Mouse (Mus musculus) spleen, postnatal 14 days (tissue): Measurements from ENCODE around the gene Nkapl.
A peak's percentile ranks its signal among the peaks of the same experiment; 100 is the strongest.
"Not testable (repeated sequence)": the region's sequence is repeated elsewhere in the genome, so short reads cannot be mapped to it uniquely, and the experiment has no call there.

ENCODE experiments used
- DNase-seq, 2 experiments: peaks; one replicate each; pipeline ENCODE4 v3.0.0; 2021 to 2022; ENCODE audit warnings: low spot score in 2 of 2

Gene Nkapl

DNA sequence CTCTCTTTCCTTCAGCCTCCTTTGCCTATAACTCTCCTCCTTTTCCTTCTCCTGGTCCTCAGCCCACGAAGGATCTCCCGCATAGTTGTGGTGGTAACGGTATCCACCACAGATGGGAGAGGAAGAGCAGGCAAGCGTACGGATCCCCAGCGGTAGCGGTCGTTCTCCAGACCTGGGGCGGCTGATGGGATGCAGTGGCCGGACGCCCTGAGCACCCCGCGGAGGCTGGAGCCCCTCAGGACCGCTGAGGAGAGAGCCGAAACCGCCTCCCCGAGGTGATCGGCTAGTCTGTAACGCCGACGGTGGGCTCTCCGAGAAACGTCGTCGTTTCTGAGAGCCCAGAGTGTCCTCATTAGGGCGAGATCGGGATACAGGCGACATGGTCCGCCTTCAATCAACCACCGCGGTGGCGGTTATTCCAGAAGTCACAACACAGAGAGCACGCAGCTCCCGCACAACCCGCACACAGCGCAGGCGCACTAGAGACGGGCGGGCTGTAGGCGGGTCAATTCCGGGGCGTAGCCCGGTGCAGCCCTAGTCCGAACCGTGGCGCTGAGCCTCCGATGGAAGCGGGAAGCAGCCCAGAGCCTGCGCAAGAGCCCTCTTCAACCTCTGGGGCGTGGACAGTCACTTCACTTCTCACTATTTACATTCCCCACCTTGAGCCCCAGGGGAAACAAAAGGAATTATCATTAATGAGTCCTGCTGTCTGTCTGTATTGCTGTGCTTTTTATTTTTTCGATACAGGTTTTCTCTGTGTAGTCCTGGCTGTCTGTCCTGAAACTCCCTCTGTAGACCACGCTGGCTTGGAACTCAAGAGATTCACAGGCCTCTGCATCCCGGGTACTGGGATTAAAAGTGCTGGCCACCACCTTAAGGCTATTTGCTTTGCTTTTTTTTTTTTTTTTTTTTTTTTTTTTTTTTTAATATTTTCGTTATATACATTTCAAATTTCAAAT is at the start of gene Nkapl:
Gene Nkapl, minus strand, starts transcription at position 449 of the 959 bp plus-strand sequence.
- DNase-seq, result peak; percentile 47 to 52

DNA sequence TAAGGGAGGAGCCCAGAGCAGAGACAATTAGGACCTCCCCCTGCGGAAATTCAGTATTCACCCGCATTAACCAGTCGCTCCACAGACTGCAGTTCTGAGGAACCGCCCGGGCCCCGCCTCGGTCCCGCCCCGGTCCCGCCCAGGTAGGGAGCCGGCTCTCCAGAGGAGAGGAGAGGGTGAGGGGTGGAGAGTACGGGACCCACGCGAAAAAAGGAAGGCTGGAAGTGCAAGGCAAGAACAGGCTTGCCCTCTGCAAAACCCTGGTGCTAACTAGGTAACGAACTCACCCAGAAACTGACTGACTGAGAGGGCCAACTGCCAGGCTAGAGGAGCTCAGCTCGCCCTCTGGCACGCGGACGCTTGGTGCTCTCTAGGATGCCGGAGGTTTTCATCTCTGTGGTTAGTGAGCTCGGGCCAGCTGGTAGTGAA is 37.9 kb upstream of the Nkapl start:
- DNase-seq, result peak; percentile 43 to 50

DNA sequence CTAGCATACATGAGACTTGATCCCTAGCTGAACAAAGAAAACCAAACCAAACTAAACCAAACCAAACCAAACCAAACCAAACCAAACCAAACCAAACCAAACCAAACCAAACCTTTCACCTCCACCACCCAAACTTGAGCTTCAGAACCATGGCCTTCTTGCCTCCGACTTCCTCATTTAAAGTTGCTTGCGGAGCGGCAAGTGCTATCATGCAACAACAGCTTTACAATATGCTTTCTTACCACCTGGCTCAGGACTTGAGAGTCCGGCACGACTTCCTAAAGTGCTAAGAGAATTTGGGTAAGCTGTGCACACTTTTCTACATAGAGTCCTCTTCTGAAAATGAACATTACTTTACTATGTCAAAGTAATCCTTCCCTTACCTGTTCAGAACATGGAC is 34.0 kb upstream of the Nkapl start:
- no peak for DNase-seq

DNA sequence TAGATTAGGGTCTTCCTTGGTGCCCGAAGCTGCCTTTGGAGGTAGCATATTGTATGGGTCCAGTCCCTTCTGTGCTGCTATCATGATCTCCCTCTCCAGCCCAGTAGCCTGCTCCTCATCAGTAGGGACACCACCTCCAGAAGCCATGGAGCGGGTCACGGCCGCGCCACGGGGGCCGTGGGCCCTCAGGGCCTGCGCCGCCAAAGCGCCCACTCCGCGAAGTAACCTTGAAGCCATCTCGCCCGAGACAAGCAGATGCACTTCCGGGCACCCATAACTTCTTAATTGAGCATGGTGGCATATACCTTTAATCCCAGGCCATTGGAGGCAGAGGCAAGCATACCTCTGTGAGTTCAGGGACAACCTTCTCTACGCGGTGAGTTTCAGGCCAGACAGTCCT is 32.9 kb upstream of the Nkapl start, which contains the start of gene Gm11273:
Gene Gm11273, minus strand, starts transcription at position 237 of the 400 bp plus-strand sequence.
- DNase-seq, result not testable (repeated sequence)

DNA sequence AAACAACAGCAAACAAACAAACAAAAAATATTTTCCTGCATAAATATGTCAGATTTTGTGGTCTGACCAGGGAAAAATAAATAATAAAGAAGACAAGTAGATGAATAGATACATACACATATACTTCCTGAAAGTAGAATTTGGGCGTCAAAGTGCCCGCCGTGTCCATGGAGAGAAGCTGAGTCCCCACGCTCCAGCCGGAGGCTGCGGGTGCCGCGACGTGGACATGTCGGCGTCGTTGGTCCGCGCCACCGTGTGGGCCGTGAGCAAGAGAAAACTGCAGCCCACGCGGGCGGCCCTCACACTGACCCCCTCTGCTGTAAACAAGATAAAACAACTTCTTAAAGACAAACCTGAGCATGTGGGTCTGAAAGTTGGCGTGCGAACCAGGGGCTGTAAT is 26.8 kb upstream of the Nkapl start, which contains the start of gene AK157302:
Gene AK157302, plus strand, starts transcription at position 144 of the 400 bp plus-strand sequence.
- peak in 1 of 2 experiments; percentile 6 for DNase-seq

DNA sequence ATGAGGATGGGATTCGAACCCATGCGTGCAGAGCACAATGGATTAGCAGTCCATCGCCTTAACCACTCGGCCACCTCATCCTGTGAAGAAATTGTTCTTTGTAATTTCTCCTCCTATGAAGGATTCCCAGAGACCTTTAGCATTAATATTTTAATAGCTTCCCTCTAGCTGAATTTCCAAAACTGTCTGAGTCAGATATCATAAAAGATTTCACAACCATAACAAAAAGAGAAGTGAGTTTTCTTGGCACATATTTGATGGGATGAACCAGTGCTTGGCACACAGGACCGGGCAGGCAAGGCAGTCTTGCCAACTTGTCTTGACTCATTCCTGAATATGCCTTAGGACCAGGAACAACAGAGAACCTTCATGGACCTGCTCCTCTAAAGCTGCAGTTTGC is 24.5 kb upstream of the Nkapl start:
- DNase-seq, result no peak

DNA sequence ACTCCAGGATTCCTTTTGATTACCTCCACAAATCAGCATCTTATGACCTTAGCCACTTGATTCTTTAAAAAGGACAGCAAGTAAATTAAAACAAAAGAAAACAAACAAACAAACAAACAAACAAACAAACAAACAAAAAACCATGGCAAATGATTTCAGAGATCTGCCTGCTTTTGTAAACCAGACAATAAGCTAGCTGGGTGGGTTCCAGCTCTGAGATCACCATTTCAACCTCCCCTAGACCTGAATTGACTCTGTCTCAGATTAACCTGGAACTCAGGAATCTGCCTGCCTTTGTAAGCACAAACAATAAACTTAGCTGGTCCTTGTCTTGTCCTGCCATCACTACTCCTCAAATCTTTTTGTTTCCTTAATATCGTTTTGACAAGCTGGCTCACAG is 18.6 kb upstream of the Nkapl start:
- no peak for DNase-seq

DNA sequence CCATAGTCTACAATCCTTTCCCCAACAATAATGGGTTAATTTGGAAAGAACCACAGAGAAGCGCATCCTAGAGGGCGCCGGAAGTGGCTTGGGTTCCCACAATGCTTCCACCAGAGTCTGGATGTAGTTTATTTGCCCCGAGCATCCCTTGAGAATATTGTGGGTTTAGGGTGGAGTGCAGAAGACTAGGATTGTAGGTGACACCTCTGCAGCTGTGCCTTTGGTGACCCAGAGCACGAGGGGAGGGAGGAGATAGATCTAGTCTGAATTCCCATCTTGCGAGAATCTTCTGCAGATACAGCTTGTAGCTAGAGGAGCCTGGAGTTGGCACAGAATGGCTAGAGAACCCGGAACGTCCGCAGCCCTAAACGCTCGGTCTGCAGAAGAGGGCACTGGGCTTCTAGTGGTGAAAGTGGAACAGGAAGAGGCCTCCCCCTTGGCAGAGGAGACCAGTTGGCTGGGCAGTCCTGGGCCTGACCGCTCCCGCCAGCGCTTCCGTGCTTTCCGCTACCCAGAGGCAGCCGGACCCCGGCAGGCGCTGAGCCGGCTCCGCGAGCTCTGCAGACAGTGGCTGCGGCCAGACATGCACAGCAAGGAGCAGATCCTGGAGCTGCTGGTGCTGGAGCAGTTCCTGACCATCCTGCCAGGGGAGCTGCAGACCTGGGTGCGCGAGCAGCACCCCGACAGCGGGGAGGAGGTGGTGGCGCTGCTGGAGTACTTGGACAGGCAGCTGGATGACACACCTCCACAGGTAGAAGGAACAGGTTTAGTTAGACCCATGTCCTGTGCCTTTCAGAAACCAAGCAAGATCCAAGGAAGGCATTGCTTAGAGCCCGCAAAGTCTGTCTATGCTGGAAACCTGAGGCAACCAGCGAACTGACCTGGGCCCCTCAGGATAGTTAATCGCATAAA is 10.7 kb upstream of the Nkapl start, which contains the start of the genes Zkscan4 and Gm10065:
Gene Zkscan4, plus strand, starts transcription at position 149 of the 912 bp plus-strand sequence.
Gene Gm10065, minus strand, starts transcription at position 683 of the 912 bp plus-strand sequence.
- not testable (repeated sequence) for DNase-seq

DNA sequence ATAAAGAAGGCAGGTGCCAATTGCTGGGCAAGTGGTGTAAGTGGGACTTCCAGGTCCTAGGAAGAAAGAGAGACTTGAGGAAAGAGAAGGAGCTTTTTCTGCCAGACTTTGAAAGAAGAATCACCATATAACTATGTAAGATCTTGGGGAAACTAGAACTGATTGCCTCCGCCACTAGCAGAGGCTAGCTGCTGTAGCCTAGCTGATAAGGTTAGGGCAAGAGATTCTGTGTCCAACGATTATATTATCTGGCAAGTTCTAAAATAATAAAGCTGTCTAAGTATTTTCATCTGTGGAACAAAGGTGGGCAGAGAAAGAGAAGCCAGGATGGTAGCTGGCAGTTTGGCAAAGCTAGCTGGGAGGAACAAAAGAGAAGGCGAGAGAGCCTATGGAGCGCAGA is 4.1 kb upstream of the Nkapl start:
- DNase-seq, result no peak

DNA sequence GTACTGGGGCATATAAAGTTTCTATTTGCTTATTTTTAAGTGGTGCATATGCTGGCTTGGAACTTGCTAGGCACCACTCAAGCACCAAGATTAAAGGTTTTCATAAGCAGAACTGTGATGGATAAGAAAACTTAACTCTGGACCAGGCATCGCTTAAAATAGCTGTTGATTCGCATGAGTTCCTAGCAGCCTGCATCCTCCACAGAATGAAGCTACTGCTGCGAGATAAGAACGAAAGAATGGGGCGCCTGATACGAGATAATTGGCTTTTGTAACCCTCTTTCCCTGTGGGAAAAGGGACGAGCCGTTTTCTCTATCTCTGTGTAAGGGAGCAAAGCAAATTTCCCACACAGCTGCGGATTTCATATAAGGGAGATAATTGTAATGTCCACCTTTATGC is 788 bp upstream of the Nkapl start:
- DNase-seq, result no peak

DNA sequence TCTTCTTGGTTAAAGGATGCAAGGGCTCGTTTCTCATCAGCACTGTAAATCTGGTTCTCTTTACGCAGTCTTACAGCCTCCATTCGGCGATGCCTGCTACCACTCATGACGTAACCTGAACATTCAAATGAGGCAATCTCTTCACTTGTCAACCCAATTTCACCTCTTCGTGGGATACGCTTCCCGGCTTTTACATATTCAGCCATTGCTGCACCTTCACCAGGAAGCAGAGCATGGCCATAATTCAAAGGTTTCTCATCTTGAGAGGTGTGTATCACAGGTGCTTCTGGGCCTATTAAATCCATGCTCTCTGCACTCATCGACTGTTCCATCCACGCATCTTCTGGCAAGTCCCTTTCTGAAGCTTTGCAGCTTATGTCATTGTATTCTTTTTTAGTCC is 973 bp downstream of the Nkapl start:
- DNase-seq, result no peak

DNA sequence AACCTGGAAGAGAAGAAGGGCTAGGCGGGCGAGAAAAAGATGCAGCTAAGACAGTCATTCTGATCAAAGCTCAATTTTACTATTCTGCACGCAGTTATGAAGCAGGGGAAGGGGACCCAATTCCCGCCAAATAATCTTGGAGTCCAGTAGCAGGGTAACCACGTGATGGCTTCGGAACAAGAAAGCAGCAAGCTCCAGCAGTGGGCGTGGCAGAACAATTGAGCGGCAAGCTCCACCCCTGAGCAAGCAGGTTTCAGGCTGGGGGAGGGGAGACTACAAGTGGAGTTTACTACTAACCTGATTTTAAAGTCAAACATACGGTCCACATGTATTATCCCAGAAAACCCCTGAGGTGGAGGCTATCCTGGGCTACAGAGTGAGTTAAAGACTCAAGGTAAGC is 5.8 kb downstream of the Nkapl start:
- not testable (repeated sequence) for DNase-seq

DNA sequence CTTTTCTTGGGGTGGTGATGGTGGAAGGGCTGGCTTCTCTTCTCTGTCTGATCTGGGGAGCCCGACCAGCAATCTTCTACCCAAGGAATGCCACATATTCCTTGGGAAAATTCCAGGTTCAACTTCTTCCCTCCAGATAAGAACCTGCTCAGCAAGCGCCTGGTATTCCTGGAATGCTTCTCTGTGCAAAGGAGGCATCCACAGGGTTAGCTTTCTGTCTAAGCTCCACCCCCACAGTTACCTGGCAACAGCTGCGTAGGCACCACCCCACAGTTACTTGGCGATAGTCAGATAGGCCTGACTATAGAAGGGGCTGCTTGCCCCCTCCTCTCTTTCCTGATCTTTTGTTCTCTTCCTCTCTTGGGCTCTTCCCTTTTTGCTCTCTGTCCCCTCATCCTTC is 12.0 kb downstream of the Nkapl start:
- no peak for DNase-seq

DNA sequence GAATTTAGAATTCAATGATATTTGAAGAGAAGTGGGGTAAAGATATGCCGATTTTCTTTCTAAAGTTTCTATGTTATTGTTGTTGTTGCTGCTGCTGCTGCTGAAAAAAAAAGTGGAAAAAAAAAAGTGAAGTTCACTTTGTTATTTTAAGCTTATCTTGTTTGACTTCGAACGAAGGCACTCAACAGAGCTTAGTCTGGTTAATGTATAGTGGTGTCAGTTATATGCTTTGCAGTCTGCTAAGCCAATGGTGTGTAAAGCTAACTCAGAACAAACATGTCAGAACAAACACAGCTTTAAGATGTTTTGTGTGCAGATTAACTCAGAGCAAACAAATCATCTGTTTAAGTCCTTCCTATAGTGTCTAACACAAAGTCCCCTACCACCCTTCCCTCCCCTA is 14.2 kb downstream of the Nkapl start:
- DNase-seq, result no peak

DNA sequence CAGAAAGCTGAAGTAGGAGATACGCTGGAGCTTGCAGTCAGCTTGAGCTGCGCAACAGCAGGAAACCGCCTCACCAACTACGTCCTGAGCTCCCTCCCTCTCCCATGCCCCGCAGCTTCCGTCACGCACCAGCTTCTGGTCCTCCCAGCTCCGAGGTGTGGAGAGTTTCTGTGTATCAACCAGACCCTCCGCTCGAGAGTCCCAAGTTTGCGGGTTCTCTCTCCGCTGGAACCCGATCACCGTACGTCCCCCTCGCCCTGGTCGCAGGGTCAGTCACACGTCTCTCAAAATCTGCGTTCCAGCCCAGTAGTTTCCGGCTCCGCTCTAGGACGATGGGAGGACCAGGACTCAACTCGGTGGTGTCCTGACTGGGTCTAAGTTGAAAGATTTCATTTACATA is 14.9 kb downstream of the Nkapl start, which contains the start of gene Zscan26:
Gene Zscan26, minus strand, starts transcription at position 282 of the 400 bp plus-strand sequence.
- peak; percentile 45 to 63 for DNase-seq

DNA sequence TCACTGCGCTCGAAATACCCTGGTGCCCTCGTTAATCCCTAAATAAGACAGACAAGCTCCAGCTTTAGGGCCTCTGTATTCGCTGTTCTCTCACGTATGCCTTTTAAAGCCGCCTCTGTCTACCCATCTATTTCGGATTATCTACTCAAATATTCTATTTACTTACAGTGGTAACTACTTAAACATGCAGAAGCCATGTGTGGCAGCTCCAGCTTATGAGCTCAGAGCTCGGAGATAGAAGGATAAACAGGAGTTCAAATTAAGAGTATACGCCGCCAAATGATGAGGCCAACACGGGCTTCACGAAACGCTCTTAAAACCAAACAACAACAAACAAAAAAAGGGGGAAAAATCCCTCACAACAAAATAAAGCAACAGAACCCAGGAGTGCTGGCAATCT is 15.3 kb downstream of the Nkapl start:
- no peak for DNase-seq

DNA sequence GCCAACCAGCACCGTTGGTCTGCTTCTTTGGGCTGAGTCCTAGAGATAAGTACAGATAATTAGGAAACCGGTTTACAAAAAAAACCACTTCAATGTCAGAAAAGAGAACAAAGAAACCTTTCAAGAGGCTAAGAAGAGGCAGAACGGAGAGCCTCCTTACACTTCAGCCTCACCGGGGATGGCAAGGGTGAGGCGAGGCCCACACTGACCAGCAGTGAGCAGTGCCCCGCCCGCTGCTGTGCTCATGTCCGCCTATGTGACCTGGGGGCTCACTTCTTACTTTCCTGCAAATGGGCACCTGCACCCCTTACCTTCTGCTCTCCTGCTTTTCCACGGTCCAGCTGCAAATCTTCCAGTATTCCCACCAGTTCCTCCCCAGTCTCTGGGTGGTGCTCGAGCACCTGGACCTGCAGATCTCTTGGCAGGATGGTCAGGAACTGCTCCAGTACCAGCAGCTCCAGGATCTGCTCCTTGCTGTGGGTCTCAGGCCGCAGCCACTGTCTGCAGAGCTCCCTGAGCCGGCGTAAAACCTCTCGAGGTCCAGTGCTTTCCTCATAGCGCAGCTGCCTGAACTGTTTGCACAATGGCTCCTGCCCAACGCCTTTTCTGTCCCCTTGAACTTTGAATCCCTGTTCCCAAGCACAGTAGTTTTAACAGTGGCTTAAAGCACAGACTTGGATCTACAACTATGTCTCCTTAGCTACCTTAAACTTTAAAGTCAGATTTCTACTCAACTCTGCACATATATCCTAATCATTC is 20.3 kb downstream of the Nkapl start:
- no peak for DNase-seq

DNA sequence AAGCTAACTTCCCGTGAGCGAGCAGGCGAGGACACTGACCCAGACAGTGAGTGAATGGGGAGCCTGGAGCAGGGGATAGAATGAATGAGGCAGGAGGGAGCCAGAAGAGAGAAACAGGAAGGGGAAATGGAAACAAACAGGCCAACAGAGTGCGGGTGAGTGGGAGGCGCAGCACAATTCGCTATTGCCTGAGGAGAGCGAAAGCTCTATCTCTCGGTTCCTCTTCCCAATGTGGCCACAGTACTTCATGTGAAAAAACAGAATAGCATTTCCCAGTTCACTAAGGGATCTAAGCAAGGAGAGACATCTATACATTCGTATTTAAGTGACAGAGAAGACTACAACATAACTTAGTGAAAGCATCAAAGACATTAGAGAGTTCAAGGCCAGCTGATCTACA is 21.5 kb downstream of the Nkapl start:
- no peak for DNase-seq

DNA sequence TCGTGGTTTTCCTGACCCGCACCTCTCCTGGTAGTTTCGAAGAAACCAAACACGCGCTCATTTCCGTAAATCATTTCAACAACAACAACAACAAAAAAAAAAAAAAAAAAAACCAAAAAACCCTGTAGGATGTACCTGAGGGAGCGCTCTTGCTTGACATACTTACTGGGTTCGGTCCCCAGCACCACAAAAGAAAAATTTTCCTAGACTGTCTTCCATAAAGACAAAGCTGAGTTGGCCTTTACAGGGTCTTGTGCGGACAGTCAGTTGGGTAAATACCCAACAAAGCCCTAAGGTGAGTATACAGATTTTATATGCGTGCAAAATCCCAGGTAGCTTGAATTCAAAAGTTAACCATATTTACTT is 27.1 kb downstream of the Nkapl start:
- no peak for DNase-seq

DNA sequence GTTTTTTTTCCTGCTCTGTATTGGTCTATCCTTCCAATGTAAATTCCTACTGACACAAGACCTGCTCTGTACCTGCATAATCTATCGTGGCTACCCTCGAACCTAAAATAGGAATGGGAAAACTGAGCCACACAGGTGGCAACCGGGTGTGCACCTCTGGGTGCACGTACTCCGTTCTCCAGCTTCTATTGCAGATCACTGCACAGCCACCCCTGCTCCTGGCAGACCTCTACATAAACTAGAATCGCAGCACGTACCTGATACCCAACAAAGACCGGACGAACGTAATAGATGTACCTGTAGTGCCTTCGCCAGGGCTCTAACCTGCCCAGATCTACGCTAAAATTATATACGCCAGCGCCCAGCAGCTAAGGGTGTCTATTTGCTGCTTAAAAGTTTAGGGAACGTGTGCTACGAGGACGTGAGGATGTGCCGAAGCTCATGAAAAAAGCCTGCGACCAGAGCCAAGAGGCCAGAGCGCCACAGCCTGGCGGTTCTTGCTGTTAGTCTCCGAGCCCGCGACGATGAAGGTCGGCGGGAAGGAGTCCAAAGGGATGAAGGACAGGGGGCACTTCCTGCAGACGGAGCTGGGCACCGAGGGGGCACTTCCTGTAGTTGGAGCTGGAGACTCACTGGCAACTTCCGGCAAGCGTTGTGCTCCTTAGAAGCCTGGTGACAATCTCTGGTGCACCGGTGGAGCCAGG is 27.7 kb downstream of the Nkapl start, which contains the start of gene Pgbd1:
Gene Pgbd1, minus strand, starts transcription at position 556 of the 704 bp plus-strand sequence.
- peak in 1 of 2 experiments; percentile 9 for DNase-seq
